Mouse (Mus musculus): ENCODE measurements at regions not wholly inside any gene's neighbourhood (a gene's known extent, or its start where the extent isn't known, plus 50 kb on each side); places are given as distances from the start of the nearest gene placed in this dataset.

DNA sequence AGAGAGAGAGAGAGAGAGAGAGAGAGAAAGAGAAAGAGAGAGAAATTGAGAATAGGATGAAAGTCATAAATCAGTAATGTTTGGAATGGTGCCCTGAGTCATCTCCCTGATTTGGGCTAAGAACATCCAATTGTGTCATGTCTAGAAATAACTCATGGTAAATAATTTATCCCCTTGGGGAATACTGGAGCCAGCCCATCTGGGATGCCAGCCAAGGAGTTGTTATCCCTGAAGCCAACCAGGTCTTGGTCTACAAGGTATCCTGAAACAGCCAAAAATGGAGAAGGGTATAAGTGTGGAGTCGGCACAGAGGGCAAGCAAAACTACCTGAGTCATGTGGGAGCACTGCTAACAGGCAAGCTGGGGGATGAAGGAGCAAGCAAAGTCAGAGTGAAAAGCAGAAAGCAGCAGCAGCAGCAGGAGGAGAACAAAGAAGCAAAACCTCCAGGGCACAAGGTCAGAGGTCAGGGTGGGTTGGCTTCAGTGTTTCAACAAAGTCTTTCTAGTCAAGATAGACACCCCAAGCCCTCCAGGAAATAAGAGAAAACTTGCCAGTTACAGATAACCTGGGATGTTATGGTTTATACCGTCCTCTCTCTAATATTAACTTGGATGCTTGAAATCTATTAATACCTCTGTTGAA, 1733.0 kb downstream of the 4930444P10Rik start:
- no peaks in the 10 kb centered on the region for H3K4me1 ChIP-seq (replicated peaks; ENCODE audit: control insufficient read depth, insufficient read depth)
- ATAC-seq (ENCODE audit: low FRiP score, low TSS enrichment) = no peak
- 43% methylated on average over 2 of the region's 2 CpGs for WGBS
- H3K27ac ChIP-seq (replicated peaks) = no peak overlapping the region
- H3K9ac ChIP-seq (ENCODE audit: low read length) = no peak overlapping the region
- no peaks in the 10 kb centered on the region for H3K27me3 ChIP-seq (ENCODE audit: control insufficient read depth, insufficient read depth, low read length)
- H3K4me3 ChIP-seq (ENCODE audit: low read depth, low read length) = no peak overlapping the region
- H3K4me2 ChIP-seq (replicated peaks; ENCODE audit: low read depth) = no peak overlapping the region
- DNase-seq (ENCODE audit: low spot score) = no peak
- no peaks in the 10 kb centered on the region for H3K9me3 ChIP-seq (ENCODE audit: control insufficient read depth, low read length)
- no peak for TF ChIP-seq EP300 (optimal IDR thresholded peaks at IDR 0.05)
- TF ChIP-seq CTCF (IDR thresholded peaks at IDR 0.05; ENCODE audit: low read depth) = no peak
- no peaks in the 10 kb centered on the region for H3K36me3 ChIP-seq (ENCODE audit: control insufficient read depth, insufficient read depth, low read length)
